Mouse (Mus musculus): ENCODE data around the gene Ccdc194. TPM values are rescaled to one million over a fixed set of nuclear protein-coding genes. Genes with fewer than 3 reads are reported as not detected.

Ccdc194 gene
- total RNA-seq, 2 experiments from 2014 or later = not detected

- intact Hi-C loops (cut with DNase I) = loop anchor here (1.0 kb wide), 1 partner anchor 69 kb away; no protein-coding TSS in a partner anchor
- no peak overlapping the region for H3K4me3 ChIP-seq
- peak; percentile 46 for TF ChIP-seq CTCF (IDR thresholded peaks at IDR 0.05)
- no peak overlapping the region for H3K27ac ChIP-seq
- no peak for DNase-seq
Measured at GRCm38 (mm10) chr8:71563992-71564391, 38.5 kb upstream of the Ccdc194 start.

- peak; percentile 97; the same call in 1 of the 2 replicates for TF ChIP-seq CTCF (IDR thresholded peaks at IDR 0.05)
- H3K27ac ChIP-seq = peak overlapping the region; percentile 25
- intact Hi-C loops (cut with DNase I) = loop anchor here (1.0 kb wide), 2 partner anchors 71 to 98 kb away; no protein-coding TSS in a partner anchor
Measured at GRCm38 (mm10) chr8:71562751-71563150, 37.2 kb upstream of the Ccdc194 start.

GRCm38 (mm10) chr8:71561401-71561800 lies 35.9 kb upstream of the Ccdc194 start:
- TF ChIP-seq CTCF (IDR thresholded peaks at IDR 0.05) = peak; percentile 90
- Histone ChIP-seq H3K27ac (no peak overlapping the region), H3K4me3 (no peak overlapping the region)
- intact Hi-C loops (cut with DNase I) = loop anchor here (1.0 kb wide), 1 partner anchor 35 kb away; no protein-coding TSS in a partner anchor
- DNase-seq = peak; percentile 66

More at GRCm38 (mm10) chr8:71562751-71563150, 37.2 kb upstream of the Ccdc194 start:
- peak; percentile 91 for DNase-seq
- H3K4me3 ChIP-seq = peak overlapping the region; percentile 45

- no peak for DNase-seq
- no peak for TF ChIP-seq CTCF (IDR thresholded peaks at IDR 0.05)
- intact Hi-C loops (cut with DNase I) = loop anchor here (1.0 kb wide), 1 partner anchor 36 kb away; no protein-coding TSS in a partner anchor
- H3K4me3 ChIP-seq = no peak overlapping the region
- H3K27ac ChIP-seq = no peak overlapping the region
Measured at GRCm38 (mm10) chr8:71560765-71561164, 35.3 kb upstream of the Ccdc194 start.

GRCm38 (mm10) chr8:71560071-71560470 lies 34.6 kb upstream of the Ccdc194 start:
- TF ChIP-seq CTCF (IDR thresholded peaks at IDR 0.05) = no peak
- Histone ChIP-seq H3K4me3 (no peak overlapping the region), H3K27ac (no peak overlapping the region)
- no peak for DNase-seq
- intact Hi-C loops (cut with DNase I) = no loop called here

GRCm38 (mm10) chr8:71558958-71559690 lies 33.6 kb upstream of the Ccdc194 start:
- H3K27ac ChIP-seq = no peak overlapping the region
- peak; percentile 59 for DNase-seq
- intact Hi-C loops (cut with DNase I) = no loop called here
- peak overlapping the region; percentile 67 for H3K4me3 ChIP-seq
- no peak for TF ChIP-seq CTCF (IDR thresholded peaks at IDR 0.05)

- Histone ChIP-seq H3K27ac (0 out of 2 replicates have a peak within 1 kb of the TSS, but pooled peaks have one; percentile 28), H3K4me3 (peak within 1 kb of the TSS; percentile 67)
- intact Hi-C loops (cut with DNase I) = no loop called here
- TF ChIP-seq CTCF (IDR thresholded peaks at IDR 0.05) = no peak
- DNase-seq = no peak
Measured at GRCm38 (mm10) chr8:71558071-71558957, 32.8 kb upstream of the Ccdc194 start, which contains the start of gene Tmem221. Gene Tmem221 (minus strand): TSS chr8:71558871.

- no peak for DNase-seq
- H3K27ac ChIP-seq = no peak overlapping the region
- H3K4me3 ChIP-seq = no peak overlapping the region
- intact Hi-C loops (cut with DNase I) = no loop called here
- TF ChIP-seq CTCF (IDR thresholded peaks at IDR 0.05) = no peak
Measured at GRCm38 (mm10) chr8:71554644-71555043, 29.1 kb upstream of the Ccdc194 start.

GRCm38 (mm10) chr8:71554001-71554400 lies 28.5 kb upstream of the Ccdc194 start:
- no peak for TF ChIP-seq CTCF (IDR thresholded peaks at IDR 0.05)
- no peak overlapping the region for H3K27ac ChIP-seq
- H3K4me3 ChIP-seq = no peak overlapping the region
- DNase-seq = no peak
- intact Hi-C loops (cut with DNase I) = no loop called here

GRCm38 (mm10) chr8:71552770-71553169 lies 27.3 kb upstream of the Ccdc194 start:
- DNase-seq = no peak
- TF ChIP-seq CTCF (IDR thresholded peaks at IDR 0.05) = no peak
- no peak overlapping the region for H3K27ac ChIP-seq
- intact Hi-C loops (cut with DNase I) = no loop called here
- no peak overlapping the region for H3K4me3 ChIP-seq

- no peak overlapping the region for H3K4me3 ChIP-seq
- H3K27ac ChIP-seq = no peak overlapping the region
- no peak for TF ChIP-seq CTCF (IDR thresholded peaks at IDR 0.05)
- DNase-seq = no peak
- intact Hi-C loops (cut with DNase I) = no loop called here
Measured at GRCm38 (mm10) chr8:71550754-71551153, 25.2 kb upstream of the Ccdc194 start.

- no peak for DNase-seq
- intact Hi-C loops (cut with DNase I) = no loop called here
Measured at GRCm38 (mm10) chr8:71547590-71547989, 22.1 kb upstream of the Ccdc194 start.

GRCm38 (mm10) chr8:71545053-71545452 lies 19.5 kb upstream of the Ccdc194 start:
- no peak for TF ChIP-seq CTCF (IDR thresholded peaks at IDR 0.05)
- intact Hi-C loops (cut with DNase I) = no loop called here
- DNase-seq = no peak
- Histone ChIP-seq H3K27ac (no peak overlapping the region), H3K4me3 (no peak overlapping the region)

More at GRCm38 (mm10) chr8:71547590-71547989, 22.1 kb upstream of the Ccdc194 start:
- H3K27ac ChIP-seq = no peak overlapping the region
- H3K4me3 ChIP-seq = no peak overlapping the region
- no peak for TF ChIP-seq CTCF (IDR thresholded peaks at IDR 0.05)
